Mouse (Mus musculus) left cerebral cortex, adult 11 months (tissue): Measurements from ENCODE around the gene Gm49361.
A peak's percentile ranks its signal among the peaks of the same experiment; 100 is the strongest.

Source experiments
- DNase-seq: peaks from one replicate; pipeline ENCODE4 v3.0.0; 2022; ENCODE audit warnings: low spot score

Gene Gm49361

DNA sequence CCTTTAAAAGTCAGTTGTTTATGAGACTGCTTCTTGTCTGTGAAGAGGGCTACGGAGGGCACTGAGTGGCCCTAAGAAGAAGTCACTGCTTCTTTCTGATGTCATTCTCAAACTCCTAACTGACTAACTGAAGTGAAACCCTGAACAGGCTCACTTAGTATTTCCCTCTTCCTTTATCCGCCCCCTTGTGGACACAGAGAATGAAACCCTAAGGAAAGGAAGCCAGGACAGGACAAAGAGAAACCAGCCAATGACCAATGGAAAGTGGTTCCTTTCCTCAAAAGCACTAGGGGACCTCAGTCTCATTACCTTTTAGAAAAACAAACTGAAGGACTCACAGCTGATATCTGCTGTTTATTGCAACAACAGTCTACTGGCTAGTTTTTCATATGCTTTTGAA is 126.4 kb downstream of the Gm49361 start:
- DNase-seq: peak; percentile 30

- DNase-seq: no peak
Measured at GRCm38 (mm10) chr14:57617675-57618074, 128.2 kb downstream of the Gm49361 start.

- no peak for DNase-seq
Measured at GRCm38 (mm10) chr14:57616339-57616965, 129.5 kb downstream of the Gm49361 start.

- no peak for DNase-seq
Measured at GRCm38 (mm10) chr14:57615828-57616227, 130.1 kb downstream of the Gm49361 start.

DNA sequence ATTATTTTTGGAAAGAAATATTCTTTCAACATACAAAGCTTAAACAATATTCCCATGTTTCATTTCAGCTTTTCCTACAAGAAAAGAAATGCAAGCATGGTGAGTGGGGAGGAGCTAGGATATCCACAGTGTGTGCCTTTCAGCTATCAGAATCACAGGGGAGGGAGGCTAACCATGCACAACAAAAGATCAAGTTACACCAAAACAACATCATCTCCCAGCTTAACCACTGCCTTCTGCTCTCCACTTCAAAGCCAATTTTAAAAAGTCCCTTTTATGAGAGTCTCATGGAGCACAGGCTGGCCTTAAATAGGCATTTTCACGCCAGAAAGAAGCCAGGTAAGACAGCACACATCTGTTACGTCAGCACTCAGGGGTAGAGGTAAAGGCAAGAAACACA is 134.9 kb downstream of the Gm49361 start:
- DNase-seq: no peak

DNA sequence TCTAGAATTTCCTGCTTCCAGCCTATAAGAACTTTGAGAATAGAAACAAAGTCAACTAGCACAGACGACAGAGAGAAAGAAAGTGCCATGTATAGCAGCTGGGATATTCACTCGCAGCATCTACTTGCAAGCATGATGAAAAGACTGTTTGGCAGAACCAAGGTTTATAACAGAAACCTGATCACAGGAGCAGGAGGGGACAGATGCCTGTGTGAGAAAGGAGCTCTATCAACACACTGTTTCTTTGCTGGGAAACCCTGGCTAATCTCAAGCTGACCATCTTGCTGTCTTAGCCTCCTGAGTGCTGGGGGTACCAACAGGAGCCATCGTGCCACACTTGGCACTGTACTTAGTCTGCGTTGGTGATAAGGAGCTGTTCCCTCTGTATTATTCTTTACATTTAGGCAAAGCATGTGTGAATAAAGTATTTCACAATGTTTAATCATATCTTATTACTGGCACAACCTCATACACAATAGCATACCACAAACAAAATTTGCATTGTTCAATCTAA is 136.0 kb downstream of the Gm49361 start:
- DNase-seq: peak; percentile 12

- peak; percentile 68 for DNase-seq
Measured at GRCm38 (mm10) chr14:57607500-57607899, 138.4 kb downstream of the Gm49361 start.

DNA sequence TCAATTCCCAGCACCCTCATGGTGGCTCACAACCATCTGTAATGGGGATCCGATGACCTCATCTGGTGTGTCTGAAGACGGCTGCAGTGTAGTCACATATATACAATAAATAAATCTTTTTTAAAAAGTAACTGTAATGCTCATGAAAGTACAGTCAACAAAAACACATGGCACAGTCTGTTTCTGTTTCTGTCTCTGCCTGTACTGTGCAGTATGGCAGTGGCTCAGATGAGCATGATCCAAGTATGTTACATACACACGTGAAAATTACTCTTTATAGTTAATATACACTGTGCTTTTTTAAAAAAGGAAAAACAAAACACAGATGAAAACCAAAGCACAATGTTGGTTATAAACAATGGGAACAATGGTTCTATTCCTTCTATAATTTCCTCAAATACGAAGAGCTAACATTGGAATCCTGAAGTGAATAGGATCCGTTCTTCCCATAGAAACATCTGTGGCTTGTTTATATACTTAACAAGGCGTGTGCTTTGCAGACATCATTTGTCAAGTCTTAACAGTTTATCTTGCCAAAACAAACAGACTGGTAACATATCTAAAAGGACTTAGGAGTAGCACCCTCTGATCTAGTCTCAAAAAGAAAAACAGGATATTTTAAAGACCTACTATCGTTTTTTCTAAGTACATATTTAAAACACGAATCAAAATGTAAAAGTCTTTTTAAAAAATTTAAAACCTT is 139.1 kb downstream of the Gm49361 start:
- DNase-seq: no peak

- no peak for DNase-seq
Measured at GRCm38 (mm10) chr14:57593279-57593678, 152.6 kb downstream of the Gm49361 start.
